Mouse (Mus musculus) erythroblast, embryonic 14.5 days (primary cell): ENCODE results near the gene Gm42517.

Source experiments
- GATA1 ChIP-seq: IDR thresholded peaks from 2 replicates; pipeline ENCODE4 v1.6.1; 2012; ENCODE audit warnings: low read length, inconsistent platforms, mixed read lengths
- TAL1 ChIP-seq: IDR thresholded peaks from 3 replicates; pipeline ENCODE4 v1.6.1; 2012; ENCODE audit warnings: low read length, inconsistent platforms, mixed read lengths

DNA sequence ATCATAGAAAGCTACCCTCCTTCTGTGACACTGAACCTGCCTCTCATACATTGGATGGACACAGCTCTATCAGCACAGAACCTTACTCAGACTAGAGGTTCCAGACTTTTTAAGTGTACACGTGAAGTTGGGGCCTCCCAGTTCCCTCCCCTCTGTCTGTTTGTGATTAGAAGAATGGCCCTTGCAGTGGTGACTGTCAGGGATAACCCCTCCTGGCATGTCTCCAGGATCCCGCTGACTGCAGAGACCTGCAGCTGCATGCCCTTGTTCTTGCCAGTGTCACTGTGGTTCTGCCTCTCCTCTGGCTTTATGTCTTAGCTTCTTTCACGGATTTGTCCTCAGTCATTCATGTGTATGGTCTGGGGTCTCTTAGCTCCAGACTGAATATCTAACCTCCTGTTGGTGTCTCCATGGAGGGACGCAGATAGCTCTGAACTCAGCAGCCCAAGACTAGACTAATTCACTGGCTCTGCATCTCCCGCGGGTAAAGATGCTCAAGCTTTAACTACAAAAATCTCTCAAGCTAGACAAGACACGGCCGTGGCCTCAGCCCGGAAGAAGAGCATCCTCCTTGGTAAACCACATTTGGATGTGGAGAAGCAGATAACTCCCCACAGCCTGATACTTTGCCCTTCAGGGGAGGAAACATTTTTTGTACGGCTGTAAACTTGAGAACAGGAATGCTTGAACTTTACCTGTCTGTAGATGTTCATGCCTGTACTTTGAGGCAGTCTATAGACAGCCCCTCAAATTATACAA lies 22.2 kb downstream of the Gm42517 start:
- TF ChIP-seq TAL1 (no peak), GATA1 (no peak)
